Mouse (Mus musculus): ENCODE measurements around the gene Dcaf10.
A peak's percentile ranks its signal among the peaks of the same experiment; 100 is the strongest.
"Not testable (repeated sequence)": the region's sequence is repeated elsewhere in the genome, so short reads cannot be mapped to it uniquely, and the experiment has no call there.

Gene Dcaf10

DNA sequence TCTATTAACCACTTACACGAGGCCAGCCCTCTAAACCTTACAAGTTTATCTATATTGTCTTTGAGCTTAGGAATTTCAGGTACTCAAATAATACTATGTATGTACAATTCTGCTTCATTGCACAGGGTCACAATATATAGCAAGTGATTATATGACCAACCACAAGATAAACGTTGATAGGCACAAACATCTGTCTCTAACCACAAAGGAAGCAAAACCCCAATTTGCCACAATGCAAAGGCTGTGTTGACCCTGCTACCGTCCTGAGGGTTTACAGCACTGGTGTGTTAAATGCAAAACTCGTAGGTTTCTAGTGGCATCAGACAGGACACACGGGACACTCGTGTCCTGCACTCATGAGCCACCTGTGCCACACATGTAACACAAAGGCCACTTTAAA, 54.3 kb downstream of the Dcaf10 start:
- DNase-seq, result not testable (repeated sequence)

DNA sequence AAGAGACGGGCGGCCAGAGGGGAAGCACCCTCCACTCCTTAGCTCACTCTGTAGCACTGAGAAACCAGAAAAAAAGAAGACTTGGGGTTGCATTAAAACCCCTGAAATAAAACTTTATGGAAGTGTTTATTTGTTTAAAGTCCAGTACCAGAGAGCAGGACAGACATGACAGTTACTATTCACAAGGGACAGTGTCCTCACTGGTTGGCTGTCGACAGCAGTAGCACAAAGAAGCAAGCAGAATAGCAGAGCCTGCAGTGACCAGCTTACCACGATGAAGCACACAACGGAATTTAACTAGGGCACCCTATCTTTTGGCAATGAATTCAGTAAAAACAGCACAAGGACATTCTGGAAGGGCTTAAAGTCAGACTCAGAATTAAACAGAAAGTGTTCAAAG, 56.4 kb downstream of the Dcaf10 start:
- DNase-seq, result not testable (repeated sequence)

DNA sequence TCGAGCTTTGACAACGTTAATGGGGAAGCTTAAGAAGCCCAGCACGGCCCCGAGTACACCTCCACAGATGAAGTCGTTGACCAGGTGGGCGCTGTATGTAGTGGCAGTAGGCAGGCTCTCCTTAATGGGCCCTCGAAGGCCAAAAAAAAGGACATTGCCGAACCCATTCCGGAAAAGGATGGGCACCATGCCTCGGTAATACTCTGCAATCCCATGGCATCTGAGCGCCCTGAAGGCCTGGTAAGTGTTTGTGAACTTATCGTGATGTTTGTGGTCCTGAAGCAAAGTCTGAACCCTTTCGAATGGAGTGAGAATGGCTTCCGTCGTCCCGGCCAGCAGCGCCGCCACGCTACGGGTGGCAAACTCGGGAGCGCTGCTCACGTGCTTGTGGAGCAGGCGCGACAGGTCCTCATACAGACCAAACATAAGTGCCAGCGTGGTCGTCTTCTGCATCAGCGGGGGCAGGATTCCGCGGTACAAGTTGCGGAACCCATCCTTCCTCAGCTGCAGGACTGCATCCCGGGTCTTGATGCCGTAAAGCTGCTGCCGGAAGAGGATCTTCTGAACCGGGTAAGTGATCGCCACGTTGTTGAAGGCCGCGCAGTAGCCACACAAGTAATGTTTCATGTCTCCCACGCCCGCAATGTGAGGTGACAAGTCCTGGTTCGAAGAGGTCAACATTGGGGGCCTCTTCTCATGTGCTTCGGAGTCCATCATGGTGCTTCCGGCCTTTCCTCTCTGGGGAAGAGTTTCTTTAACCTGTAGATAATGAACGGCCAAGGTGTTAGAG, 57.7 kb downstream of the Dcaf10 start:
- DNase-seq, result no peak

DNA sequence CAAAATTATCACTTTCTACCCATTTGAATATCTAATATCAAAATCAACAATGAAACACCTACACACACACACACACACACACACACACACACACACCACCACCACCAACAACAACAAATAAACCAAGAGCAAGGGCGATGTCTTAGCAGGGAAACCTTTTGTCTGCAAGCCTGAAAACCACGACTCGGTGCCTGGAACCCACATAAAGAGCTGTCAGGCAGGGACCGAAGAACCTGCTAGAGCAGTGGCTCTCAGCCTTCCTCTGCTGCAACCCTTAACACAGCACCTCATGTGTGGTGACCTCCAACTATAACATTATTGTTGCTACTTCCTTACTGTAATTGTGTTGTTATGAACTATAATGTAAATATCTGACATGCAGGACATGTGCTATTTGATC, 60.4 kb downstream of the Dcaf10 start:
- no peak for DNase-seq

DNA sequence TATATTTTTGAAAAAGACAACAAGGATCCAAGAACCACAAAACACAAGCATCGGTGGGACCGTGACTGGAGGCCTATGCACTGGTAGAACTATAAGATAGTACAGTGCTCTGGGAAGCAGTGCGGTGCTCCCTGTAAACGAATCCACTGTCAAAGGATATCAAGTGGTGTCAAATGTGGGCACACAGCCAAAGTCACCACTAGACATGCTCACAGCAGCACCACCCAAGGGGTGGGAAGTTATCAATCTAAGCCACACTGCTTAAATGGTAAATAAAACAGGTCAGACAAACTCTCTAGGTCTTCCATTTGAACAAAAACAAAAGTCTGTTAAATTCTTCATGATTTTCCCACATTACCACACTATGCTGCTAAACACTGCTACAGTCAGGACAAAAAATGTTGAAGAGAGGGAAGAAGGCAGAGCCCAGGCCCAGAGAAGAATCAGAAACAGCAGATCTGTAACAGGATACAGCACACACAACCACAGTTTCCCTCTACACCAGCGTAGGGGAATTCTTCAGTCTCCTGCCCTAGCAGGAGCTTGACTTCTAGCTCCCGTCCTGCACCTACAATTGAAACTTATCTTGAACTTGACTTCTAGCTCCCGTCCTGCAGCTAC, 61.1 kb downstream of the Dcaf10 start:
- no peak for DNase-seq

DNA sequence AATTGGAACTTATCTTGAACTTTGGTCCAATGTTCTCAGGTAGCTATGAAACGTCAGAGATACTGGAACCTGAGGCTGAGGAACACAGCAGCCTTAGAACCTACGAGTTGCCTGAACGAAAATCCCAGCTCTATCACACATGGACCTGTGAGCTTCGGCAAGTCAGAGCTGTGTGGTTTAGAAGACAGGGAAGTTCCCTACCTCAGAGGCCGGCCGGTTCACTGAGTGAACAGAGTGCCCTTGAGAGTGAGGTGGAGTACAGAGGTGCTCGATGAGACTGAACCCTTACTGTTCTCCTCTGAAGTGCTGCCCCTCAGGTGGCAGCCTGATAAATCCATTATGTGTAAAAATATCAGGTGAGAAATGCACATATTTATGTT, 61.6 kb downstream of the Dcaf10 start:
- DNase-seq, result no peak

DNA sequence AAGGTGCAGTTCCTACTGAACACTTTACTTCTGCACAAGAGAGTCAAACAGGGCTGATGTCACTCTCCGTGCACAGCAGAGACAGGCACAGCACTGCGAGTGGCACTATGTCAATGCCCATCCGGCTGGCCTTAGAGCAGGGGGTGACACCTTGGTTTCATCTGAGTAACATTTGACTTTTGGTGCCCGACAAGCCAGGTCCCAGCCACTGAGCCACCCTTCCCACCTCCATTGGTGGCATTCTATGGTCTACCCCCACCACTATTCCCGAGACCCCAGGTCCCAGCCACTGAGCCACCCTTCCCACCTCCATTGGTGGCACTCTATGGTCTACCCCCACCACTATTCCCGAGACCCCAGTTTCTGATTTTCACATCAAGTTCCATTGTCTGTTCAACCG, 62.2 kb downstream of the Dcaf10 start:
- DNase-seq, result no peak

DNA sequence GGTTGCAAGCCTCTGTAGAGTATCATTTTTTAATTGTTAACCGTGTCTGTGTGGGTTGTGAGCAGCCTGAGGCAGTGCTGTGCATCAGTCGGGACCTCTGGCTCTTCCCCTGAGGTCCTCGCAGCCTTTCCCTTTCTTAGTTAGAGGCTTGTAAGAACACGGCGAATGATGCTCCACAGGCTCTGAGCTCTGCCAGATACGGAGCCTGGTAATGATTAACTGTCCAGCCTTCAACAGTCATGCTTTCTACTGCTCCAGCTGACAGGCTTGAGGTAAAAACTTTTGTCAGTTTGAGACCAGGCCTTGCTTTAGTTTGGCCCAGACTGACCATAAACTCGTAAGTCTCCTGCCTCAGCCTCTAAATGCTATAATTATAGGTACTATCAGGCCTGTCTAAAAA, 63.4 kb downstream of the Dcaf10 start:
- DNase-seq, result no peak

DNA sequence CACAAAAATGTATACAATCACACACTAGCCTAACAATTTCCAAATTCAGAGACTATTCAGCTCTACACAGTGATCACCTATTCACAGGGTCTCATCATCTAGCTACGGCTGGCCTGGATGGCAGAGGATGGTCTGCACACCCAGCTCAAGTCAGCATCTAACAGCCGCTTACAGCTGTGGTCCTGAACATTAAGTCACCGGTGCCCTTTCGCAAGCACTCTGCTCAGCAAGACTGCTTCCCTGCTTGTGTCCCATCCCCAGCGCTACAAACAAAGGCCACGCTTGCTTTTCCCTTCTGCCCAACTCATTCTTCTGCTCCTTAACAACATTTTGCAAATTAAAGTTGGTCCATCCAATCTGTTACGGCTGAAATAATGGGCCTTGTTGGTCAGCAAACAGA, 64.5 kb downstream of the Dcaf10 start:
- no peak for DNase-seq

DNA sequence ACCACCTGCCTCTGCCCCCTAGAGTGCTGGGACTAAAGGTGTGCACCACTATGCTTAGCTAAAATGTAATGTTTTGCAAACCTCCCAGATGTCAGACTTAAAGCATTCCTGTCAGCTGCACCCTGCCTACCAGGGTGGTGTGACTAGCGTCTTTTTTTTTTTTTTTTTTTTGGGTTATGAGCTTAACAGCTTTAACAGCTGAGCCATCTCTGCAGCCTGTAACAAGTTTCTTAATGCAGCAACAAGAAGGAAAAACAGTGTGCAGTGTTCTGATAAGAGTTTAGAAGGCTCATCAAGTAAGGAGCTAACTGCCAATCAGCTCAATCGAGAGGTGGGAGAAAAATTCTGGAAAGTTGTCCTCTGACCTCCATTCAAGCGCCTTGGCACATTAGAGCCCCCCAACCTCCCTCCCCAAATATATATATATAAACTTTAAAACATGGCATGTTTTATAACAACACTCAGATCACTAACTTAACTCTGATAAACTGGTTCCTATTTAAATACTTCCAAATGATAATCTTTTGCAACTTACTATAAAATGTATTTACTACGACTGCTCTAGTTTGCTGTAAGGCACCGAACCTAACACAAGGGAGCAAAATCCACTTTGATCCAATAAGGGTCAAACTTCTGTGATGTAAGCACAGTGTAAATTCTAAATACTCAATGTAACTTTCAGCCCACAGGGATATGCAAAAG, 65.3 kb downstream of the Dcaf10 start:
- DNase-seq, result no peak

DNA sequence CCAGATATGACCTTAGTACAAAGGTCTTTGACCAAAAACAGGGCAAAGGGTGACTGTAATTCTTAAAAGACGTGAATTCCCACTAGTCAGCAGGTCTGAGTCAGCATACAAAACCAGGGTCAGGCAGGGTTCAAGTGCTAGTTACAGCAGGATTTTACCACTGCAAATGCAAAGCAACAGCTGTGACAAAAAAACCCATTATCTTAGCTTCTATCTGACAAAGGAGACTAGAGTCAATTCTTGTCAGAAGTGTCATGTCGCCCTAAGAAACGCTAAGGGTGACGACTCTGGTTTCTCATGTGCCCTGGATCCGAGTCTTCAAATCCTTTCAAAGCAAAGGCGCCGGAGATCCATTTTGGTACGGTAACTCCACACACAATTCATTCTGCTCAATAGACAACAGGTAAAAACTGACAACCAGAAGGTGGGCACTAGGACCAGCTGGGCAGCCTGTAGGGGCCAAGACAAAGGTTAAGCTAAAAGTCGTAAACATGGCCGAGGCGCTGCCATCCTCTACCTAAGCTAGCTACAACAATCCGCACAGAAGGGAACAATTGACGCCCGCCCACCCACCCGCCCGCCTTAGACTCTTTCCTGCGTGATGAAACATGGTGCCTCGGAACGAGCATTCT, 65.9 kb downstream of the Dcaf10 start:
- no peak for DNase-seq

DNA sequence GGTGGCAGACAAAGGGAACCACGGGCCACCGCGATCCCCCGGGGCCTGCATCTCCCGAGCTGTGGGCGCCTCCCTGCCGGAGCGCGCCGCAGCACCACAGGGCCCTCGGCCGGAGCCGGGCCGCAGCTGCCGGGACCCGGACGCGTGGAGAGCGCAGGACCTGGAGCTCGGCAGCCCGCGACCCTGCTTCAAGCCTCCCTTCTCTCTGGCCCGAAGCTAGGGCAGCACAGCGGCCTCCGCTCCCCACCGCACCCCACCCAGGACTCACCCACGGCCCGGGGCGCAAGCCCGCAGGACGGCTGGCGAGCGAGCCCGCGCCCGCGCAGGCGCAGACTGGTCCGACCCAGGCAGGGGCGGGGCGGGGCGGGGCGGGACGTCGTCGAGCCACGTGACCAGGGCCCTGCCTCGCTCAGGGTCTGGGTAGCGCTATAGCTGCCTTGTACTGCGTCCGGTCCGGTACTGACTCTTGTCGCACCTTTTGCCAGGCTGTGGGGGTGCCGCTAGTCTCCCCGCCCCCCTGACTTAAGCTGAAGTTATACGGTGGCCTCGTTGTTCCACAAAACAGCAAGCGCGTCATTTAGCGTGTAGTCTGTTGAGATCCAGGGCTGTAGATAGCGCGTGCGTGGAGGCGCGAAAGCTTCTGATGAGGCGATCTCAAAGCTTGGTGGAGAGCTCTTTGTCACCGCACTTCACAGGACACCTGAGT, 66.7 kb downstream of the Dcaf10 start, which contains the start of gene Slc25a51:
Slc25a51 (minus strand) TSS at position 340 of the 706 bp plus-strand sequence.
- DNase-seq, result peak; percentile 91

DNA sequence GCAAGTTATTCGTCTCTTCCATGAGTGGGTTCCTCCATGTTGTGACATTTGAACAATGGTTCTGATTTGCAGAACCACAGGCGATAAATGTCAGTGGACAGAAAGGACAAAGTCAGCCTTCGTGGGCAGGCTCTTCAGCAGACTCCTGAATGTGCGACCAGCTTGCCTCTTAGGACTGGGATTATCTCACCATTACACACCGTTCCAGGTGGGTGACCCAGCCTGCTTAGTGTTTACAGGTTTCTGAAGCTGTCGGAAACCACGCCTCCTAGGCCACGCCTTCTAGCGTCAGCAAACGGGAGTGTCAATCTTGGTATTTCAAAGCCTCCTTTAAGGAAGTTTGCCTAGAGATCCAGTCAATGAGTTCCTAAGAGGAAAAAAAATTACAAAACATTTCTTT, 67.4 kb downstream of the Dcaf10 start:
- peak; percentile 48 for DNase-seq

DNA sequence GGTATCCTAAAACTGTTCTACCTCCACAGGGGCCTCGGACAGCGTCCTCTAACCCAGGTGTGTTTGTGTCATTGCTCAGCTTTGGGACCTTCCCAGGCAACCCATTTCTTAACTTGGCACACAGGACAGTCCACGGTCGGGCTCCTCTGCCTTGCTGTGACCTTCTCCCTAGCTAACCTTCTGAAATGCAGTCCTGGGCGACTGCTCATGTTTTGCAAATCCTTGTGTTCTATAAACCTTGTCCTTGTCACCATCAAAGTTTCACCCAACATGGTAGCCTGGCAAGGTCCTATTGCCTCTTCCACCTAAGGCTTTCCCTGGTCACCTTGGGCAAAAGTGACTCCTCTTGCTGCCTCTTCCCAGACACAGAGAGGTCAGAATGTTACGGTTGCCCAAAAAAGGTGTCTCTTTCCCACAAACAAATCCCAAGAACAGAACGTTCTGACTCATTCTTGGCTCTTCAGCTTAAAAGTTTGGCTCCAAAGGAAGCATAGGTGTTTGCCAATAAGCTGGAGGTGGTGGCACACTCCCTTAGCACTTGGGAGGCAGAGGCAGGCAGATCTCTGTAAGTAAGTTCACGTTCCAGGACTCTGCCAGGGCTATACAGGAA, 69.4 kb downstream of the Dcaf10 start:
- no peak for DNase-seq

DNA sequence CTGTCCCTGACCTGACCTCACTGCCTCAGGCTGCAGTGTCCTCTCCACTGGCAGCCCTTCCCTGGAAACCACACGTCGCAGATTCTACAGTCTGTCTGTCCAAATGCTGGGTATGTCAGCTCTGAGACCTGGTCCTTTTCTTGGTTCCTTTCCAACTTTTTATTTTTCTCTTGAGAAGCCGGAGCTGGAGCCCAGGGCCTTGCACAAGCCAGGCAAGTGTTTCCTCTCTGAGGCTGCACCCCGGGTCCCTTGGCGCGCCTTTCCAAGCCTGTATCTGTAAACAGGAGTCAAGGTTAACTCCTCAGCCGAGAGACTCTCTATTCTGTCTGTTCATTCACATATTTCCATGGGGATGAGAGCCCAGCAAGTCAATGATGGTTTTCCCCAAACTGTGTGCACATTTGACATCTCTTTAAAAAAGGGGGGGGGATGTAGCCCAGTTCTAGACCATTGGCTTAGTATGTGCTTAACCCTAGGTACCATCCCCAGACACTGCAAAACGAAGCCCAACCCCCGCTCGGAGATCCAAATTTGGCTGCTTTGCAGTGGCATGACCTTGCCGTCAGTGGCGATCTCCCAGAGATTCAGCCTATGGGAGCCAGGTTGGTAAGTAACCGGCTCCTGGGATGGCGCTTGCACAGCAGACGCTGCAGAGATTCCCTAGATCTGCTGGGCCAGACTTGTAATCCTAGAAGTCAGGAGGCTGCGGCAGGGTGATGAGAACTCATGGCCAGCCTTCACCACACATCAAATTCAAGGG, 70.7 kb downstream of the Dcaf10 start:
- DNase-seq, result no peak

DNA sequence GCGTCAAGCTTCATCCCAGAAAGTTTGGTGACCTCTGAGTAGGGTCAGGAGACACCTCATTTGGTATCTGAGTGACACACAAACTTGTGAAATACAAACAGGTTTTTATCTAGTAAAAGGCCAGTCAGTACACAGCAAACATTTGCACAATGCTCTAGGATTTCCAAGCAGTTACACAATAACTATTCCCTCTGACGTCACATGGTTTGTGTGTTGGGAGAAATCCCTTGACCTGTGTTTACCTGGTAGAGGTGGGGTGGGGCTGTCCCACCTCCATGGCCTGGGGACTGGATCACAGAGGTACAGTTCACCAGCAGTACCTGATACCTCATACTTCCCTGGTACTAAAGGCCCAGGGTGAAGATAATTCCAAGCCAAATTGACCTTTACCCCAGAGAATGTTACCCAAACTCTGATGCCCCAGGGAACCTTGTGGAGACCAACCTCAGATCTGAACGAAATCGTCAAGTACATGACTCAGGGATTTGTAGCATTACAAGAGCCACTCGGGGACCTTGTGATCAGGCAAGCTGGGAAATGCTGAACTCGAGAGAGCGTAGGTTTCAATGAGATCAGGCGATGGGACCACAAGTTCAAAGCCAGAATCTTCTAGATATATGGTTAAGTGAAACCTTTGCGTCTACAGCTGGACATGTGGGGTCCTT, 71.9 kb downstream of the Dcaf10 start:
- DNase-seq, result no peak

DNA sequence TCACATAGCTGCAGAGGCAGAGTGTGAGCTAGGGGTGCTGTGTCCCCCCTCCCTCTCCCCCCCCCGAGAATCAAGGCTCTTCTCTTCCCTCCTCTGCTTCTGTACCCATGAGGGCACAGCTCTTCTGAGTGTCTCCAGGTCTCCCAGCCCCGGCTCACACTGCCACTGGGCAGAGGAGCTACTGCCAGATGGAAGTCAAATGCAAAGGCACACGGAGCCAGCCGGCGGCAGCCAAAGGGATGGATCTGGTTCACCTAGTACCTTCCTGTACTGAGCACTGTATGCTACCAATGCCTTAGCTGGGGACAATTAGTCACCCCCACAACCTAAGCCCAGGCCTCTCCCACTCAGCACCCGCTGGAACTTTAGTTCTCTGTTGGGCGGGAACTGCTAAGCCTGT, 74.4 kb downstream of the Dcaf10 start:
- no peak for DNase-seq

DNA sequence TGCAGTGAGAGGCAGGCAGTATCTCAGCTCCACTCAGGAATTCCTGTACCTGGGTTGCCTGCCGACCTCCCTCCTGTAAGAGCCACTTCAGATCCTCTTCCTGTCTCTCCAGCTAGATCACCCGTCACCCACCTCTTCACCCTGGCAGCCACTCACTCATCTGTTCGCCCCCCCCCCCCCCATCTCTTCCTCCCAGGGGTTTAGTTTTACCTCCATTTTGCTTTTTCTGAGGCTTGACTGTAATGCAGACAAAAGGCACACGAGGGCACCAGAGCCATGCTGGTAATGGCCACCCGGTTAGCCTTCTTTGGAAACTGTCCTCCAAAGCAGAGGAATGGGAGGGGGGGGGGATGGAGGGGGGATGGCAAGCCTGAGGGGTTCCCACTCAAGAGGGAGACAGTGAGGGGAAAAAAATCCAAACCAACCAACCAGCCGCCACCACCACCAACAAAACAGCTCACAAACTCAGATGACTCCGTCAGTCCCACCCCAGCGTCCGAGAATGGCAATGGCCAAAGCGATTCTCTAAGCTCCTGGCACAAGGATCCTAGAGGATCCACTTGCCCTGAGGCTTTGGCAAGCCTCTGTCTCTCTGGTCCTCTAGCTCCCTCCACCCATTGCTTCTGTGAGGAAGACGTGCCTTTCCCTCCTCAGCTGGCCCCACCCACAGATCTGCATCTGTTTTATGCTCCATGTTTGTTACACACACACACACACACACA, 76.5 kb downstream of the Dcaf10 start:
- DNase-seq, result no peak

DNA sequence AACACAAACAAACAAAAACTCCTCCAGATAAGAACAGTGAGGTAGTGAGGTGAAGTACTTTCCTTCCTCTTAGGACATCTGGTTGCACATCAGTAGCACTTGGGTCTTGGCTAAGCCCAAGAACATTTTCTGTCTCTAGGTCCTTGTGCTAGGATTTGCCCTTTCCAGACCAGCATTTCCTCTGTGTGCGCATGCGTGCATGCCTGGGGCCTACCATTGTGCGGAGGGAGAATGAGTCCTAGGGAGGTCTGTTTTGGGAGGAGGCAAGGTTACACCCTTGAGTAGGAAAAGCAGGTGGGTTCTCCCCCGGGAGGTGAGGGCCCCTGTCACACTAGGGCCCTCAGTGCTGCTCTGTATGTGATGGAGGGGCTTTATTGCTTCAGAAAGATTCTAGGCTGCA, 77.2 kb downstream of the Dcaf10 start:
- DNase-seq, result no peak

DNA sequence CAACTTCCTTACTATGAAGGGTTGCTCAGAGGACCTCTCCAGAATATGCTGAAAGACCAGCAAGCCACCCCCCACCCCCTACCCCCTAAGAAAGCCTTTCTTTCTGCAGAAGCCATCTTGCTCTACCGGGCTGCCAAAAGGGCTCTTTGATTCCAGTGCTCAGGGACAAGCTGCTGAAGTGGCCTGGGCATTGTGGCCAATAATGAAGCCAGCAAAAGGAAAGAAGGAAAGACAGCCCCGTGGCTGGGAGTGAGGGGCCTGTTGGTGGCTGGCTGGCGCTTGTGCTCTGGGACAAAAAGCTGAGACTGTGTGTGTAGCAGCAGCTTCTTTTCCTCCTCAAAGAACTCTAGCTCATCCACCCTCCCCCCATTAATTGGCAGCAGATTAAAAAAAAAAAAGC, 78.8 kb downstream of the Dcaf10 start:
- no peak for DNase-seq
